Mouse (Mus musculus) 3134 (cell line): ENCODE measurements around the gene Dnal1.

Experiments used
- DNase-seq: peaks from one replicate; pipeline ENCODE4 v3.0.0-alpha.2; 2011; ENCODE audit warnings: low spot score; ENCODE audit not compliant: insufficient read length; ENCODE audit errors: extremely low read depth

Gene Dnal1

DNA sequence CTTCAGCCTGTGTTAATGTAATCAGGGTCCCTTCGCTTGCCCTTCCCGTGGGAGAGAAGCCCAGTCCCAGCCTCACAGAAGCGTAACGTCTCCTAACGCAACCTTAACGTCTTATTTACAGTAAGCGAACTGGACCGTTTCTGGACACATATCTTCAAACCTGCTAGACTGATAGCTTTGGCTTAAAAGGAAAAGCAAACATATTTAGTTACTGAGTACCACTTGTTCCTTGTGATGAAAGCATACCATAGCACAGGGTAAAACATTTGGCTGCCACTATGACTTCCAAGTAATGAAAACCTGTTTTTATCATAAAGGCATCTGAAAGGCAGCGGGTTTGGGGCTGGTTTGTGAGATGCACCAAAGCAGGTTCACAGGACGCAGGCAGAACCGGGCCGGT is 11.7 kb downstream of the Dnal1 start:
- no peak for DNase-seq

DNA sequence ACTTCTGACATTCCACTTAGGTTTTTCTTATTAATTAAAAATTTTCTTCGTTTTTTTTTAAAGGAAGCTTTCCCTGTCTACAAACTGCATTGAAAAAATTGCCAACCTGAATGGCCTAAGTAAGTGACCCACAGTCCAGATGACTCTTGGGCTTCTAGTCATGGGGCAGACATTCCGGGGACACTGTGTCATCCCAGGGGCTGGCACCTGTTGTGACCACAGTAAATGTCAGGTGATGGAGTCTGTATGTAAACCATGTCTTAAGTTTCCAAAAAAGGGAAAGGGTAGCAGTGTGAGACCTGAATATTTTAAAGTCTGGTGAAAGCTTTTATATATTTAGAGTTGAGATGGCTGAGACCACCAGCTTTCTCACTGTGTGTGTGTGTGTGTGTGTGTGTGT is 12.7 kb downstream of the Dnal1 start:
- DNase-seq: peak; percentile 62

DNA sequence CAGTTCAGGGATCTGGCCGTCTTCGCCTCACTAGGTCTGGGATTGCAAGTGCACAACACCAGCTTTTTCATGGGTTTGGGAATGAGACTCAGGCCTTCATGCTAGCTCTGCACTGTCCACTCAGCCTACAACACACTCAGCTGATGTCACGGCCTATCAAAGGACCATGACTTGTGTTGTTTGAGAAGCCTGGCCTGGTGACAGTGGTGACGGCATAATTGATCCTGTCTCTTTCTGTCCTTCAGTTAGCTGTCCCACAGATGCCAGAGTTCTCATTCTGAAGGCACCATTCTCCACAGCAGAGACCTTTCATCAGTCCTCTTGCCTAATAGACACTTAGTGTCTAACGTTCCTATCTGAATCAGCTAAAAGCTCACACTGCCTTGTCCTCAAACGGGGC is 14.4 kb downstream of the Dnal1 start:
- no peak for DNase-seq

DNA sequence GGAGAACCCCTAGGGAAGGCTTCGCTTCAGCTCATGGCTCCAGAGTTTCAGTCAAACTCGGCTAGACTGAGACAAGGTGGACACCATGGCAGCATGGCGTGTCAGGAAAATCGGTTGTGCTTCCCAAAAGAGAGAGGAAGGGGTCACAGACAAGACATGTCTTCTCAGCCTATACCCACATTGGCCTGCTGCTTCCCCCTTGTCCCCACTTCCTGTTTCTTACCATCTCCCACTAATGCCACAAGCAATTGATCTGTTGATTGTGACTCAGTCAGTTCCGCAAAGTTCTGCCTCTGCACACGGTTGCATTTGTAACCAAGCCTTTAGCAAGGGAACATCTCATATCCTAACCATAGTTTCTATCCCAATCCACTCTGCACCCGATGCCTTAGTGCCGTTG is 15.8 kb downstream of the Dnal1 start:
- no peak for DNase-seq

DNA sequence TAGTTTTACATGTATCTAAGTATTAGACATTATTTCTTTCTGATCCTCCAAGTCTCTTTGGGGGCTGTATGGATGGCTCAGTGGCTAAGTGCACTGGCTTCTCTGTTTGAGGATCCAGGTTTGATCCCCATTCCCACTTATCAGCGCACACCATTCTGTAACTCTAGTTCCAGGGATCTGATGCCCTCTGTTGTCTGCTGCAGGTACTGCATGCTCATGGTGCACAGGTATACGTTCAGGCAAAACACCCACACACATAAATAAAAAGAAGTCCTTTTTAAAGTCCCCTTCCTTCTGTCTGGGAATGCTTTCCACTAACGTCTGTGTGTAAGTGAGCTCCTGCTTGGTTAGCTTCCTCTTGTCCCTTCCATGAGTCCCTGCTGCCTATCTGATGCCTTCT is 18.1 kb downstream of the Dnal1 start:
- DNase-seq: no peak

DNA sequence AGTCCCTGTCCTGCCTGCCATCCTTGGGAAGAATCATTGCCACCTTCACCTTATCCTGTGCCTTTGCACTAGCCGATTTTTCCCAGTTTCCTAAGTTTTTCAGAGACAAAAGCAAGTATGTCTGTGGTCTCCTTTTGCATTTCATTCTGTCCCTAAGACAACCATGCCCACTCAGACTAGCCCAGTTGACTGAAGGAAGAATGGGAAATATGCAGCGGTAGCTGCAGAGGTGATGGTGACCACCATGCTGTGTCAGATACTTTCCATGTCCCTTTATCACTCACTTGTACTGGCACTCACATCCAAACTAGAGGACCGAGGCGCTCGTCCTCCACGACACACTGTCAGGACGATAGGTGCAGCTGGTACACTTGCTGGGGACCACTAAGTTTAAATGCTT is 23.0 kb downstream of the Dnal1 start:
- no peak for DNase-seq

DNA sequence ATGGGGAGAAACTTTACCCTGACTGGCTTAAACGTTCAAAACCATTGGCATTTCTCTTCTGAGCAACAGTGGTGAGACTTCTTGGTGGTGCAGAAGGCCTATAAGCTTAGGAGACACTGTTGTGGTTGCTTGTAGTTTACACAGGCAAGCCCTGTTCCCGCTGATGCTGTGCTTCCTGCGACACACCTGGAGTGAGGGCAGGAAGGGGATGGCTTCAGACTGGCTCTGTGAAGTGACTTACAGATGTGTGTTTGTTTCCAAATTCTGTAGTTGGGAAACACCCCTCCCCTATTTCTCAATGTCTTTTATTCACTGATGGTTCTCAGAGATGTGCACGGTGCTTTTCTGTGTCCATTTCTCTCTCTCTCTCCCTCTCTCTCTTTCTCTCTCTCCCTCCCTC is 26.0 kb downstream of the Dnal1 start:
- DNase-seq: no peak

DNA sequence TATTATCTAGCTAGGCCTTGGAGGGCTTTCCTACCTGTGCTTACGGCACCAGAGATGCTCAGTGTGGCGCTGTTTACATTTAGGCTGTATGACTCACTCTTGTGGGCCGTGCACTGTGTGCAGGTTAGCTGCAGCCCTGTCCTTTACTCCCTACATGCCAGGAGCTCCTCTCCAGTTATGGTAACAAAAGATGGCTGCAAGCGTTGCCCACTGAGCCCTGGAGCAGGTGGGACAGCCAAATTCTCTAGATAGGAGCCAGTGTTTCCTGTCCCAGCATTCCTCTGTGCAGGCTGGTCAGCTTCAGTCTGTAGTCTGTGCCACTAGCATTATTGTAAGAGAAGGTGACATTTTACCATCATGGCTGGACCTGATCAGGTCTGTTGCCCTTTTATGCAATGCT is 27.1 kb downstream of the Dnal1 start:
- no peak for DNase-seq

DNA sequence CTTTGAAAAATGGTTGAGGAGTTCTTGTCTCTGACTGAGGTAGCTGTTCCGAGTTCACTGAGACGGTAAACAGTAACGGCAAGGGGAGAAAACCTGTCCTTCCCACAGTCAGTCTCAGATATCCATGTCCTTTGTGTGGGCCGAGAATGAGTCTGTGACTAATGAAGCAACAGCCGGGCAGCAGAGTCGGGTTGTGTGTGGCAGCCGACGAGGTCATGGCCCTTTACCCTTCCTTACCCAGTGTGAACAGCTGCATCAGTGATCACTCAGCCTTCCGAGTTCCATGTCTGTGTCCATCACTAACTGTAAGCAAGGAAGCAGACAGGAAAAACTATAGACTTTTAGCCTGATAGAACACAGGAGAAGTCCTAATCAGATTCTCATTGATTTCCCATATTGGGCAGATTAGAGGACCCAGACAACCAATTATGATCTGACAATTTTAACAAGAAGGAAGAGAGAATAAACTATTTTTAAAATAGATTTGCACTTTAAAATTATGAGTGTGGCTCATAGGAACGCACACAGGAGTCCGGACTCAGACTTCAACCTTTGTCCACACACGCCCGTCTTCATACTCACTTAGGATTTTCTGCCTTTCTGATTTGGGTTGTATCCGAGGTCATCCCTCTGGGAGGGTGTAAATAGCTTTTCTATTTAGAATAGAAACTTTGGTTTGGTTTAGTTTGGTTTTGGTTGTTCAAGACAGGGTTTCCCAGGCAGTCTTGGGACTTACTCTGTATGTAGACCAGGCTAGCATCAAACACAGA is 28.3 kb downstream of the Dnal1 start:
- DNase-seq: no peak

DNA sequence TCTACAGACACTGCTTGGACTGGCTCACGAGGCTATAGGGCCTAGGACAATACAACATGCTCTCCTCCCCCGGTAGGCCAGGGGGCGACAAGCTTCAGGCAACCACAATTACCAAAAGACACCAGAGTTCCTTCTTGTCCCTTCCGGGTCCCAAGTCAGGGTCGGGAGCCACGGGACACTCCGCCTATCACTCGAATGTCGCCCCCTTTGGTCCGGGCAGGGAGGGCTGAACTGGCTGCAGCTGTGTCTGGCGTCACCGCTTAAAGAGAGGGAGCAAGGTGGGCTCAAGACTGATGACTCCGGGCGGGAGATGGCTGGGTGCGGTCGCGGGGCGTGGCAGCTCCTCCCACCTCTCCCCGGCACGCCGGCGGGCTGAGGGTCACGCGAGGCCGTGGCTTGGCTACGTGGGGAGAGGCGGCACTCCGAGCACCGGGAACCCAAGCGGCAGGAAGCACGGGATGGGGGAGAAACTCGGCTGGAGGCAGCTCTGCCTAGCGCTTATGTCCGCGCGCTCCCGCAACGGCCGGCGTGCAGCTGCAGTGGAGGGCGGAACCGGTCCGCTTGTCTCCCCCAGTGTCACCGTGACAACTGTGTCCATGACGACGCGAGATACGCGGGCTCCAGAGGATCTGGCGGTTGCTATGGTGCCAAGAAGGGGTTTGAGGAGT is 33.9 kb downstream of the Dnal1 start, which contains the start of gene Pnma1:
TSS of gene Pnma1 (minus strand) at position 536 of the 668 bp plus-strand sequence.
- no peak for DNase-seq

DNA sequence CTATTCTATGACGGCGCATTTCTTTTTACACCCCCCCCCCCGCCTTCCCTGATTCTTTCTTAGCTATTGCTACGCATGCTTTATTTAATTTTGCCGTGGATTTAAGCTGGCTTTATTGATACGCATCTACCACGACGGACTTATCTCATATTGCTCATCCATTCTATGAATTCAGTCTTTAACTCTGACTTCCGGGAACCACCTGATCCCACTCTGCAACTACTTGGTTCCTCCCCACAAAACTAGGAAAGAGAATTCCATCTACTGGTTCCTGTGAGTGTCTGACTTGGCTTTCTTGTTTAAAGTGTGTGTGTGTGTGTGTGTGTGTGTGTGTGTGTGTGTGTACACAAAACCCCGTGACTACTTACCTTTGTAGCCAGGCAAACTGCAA is 34.5 kb downstream of the Dnal1 start:
- no peak for DNase-seq

DNA sequence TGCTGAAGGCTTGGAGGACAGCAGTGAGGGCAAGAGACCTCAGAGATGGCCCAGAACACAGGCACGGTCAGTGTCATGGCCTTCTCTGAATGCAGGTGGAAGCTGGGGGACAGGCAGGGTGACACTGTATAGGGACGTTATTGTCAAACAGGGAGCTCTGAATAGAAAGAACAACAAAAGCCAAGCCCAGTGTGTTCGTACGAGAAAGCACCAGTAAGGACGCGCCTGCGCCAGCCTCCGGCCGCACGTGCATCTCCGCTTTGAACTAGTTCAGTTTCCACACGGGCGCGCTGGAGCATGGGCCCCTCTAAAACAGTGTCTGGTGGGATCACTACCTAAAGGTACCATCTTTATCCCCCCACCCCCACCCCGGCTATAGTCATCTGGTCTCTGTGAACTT is 35.8 kb downstream of the Dnal1 start:
- no peak for DNase-seq

DNA sequence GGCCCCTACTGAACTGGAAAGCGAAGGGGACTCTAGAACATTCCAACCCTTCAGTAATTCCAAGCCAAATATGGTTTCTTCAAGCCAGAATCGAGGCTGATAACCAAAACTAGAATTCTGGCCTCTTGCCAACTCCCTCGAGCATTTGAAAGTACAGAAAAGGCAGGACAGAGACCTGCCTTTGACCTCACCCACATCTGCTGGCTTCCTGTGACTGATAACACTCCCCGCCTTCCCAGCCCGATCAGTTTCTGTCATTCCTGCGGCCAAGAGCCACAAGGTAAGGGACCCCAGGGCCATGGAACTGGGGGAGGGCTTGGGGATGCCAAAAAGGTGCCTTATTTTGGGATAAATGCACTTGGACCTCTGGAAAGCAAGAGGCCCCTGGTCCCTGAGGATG is 36.8 kb downstream of the Dnal1 start:
- DNase-seq: no peak

DNA sequence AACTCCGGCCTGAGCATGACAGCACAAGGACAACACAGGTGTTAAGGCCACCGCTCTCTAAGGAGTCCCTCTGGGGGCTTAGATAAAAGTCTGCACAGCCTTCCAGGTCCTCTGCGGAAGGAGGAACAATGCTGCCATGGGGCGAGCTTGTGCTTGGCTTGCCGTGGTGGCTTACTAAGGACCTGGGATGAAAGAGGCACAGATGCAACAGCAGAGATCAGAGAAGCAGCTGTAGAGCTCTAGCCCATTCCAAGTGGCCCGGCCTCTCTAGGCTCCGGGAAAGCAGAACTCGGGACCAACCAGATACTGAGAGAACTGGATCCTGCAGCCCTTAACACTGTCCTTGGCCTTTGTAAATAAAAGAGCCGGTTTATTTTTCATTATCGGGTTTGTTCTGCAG is 37.7 kb downstream of the Dnal1 start:
- no peak for DNase-seq

DNA sequence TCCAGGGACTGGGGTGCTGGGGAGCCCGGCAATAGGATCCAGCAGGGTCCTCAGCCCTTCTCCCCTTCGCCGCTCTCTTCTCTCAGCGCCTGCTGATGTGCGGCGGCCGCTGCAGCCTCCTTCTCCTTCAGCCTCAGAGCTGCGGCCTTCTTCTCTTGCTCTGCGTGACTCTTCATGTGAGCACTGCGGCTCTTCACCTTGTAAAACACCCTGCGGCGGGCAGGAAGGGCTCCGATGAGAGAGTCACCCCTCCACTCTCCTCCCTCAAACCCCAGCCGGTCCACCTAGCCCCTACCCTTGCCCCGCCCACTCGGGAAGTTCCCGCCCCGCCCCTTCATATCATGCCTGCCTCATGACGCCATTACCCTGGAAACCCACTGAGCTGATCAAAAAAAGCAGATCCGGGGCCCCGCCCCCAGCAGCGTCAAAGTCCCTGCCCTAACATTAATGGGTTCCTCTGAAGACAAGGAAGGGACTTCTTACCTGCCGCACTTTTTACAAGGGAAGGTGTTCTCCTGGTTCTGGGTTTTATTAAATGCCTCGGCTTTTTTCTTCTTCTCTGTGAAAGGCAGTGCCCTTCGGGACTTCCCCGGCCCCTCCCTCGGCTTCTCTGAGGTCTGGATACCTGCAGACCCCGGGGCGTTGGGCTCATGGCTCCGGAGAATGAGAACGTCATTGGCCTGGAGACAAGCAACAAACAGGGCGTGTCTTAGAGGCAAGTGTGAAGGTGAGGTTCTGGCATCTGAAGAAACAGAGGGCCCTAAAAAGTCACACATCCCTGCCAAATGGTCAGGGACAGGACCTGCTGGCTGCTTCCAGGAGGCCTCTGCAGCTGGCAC is 38.4 kb downstream of the Dnal1 start:
- no peak for DNase-seq

DNA sequence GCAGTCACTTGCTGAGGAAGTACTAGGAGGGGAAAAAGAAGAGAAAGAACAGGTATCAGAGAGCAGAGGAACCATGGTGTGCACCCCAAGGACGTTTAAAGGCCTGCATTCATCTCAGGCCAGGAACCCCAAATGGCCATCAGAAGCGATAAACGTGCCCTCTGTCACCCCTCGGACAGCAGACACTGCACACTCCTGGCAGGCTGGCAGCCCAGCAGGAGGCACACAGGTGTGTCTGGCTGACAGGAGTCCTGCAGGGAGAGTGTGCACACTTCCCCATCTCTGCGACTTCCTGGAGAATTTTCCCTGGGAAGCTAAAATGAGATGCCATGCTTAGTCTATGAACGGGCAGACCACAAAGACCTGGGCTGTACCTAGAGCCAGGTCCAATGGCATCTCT is 39.2 kb downstream of the Dnal1 start:
- no peak for DNase-seq

DNA sequence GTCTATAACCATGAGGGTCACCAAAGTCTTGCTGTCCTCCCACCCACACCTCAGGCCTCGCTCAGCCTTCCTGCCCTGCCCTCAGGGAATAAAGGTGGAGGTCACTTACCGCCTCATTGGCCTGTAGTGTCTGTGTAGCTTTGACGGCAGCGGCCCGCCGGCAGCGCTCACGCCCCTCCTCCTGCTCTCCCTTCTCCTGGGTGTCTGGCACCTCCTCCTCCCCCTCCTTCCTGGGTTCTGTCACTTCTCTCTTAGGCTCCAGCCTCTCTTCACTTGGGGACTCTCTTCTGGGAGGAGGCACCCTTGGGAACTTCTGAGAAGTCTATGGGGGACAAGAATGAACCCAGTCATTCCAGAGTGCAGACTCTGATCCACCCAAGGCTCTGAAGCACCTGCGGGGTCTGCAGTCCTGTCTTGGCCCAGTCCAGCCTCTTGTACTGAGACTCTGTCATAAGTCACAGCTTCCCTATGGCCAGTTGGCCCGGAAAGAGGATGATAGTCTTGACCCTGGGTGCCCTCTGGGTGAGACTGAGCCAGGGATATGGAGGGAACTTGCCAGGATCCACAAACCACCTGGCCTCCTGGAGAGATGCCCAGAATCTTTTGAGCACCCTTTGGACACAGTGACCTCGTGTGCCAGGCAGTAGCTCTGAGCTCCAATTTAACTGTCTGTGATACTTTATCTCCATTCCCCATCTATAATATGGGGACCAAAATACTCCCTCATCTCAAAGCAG is 40.8 kb downstream of the Dnal1 start:
- DNase-seq: no peak

DNA sequence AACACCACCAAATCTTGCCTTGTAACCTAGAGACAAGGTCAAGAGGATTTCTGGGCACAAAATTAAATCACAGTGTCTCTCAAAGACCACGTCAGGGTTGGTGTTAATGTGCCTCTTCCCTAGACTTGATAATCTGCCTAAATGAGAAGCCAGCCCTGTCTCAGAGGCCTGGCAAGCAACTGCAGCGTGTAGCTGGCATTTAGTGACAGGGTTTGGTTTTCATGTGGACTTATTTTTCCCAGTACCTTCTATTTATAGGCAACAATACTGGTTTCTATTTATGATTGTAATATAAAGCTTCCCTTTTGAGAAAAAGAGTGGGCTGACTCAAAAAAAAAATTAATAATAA is 41.3 kb downstream of the Dnal1 start:
- no peak for DNase-seq

DNA sequence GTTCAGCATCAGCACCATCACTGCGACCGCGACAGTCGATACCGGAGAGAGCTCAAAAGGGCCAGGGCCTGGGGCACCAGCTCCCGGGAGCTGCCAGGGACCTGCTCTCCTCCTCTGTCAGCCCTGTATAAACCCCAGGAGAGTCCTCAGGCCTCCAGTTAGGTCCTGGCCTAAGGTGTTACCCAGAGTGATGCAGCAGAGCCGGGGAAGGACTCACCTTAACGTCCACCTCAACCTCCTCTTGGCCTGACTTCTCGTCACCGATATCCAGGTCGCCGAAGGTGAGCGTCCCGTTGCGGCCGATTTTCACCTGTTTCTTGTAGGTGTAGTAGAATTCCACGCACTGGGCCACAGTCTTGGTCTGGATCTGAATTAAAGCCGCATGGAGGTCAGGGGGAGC is 42.0 kb downstream of the Dnal1 start:
- no peak for DNase-seq

DNA sequence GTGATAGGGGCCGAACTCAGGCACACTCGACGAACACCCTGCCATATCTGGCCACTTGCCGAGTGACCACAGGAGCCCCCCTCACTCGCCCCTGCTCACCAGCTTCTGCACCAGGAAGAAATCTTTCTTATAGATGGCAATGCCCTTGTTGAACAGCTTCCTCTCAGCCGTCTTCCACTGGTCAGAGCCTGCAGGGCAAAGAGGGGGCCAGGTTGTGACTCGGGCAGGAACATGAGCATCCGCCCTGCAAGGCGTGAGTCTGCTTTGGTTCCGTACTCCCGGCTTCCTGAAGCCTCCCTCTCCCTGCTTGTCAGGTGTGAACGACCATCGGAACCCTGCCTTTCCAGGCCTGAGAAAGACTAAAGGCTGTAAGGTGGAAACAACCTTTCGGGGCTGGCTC is 44.0 kb downstream of the Dnal1 start:
- DNase-seq: no peak

DNA sequence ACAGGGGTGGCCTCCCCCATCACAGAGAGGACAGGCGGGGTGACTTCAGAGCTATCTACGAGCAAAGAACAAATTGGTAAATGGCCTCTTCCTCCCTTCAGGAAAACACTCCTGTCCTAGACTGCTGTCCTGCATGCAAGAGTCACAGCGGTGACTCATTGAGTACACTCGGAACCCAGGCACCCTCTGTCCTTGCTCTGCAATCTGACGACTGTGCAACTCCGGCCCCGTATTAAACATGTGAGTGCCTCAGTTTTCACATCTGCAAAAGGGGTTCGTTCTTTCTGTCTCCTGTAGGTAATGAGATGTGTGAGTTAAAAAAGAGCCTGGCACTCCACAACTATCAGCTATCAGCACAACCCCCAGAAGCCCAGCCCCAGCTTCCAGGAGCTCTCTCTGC is 46.3 kb downstream of the Dnal1 start:
- no peak for DNase-seq
